Mouse (Mus musculus): Measurements from ENCODE around the gene Hs6st2. TPM values are rescaled to one million over a fixed set of nuclear protein-coding genes. Genes with fewer than 3 reads are reported as not detected.

The Hs6st2 gene
- polyA plus RNA-seq, 1 experiment from 2014 or later = 15.4 TPM

DNA sequence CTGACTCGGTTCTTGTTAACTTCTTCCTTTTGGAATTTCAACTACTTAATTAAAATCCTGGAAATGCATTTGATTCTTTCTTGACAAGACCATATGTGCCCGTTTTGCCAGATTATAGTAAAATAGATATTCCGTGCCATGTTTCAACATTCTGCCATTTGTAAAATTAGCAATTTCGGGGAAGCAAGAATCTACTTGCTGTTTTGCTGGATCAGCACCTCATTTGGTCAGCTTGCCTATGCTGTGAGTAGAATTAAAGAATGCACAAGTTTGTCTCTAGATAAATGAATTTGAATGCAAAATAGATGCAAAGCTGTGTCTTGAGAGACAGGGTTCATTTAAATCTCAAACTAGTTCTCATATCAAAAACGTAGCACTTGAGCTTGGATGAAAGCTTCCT is 142.0 kb downstream of the Hs6st2 start:
- WGBS = 77% methylated on average over 5 of the region's 5 CpGs

DNA sequence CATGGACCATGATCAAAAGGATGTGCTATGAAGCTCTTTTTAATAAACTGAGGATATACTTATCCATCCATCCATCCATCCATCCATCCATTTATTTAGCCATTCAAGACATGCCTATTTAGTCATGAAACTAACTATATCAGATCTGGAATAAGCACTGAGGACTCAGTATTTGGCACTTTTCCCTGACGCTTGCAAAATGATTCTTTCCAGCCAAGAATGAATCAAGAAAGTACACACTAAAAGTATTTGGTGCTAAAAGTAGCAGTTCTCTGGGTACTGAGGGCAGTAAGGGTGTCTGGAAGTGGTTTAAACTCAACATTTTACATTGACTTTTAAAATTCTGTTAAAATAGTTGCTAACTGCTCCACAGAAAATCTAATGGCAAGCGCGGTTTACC is 144.6 kb downstream of the Hs6st2 start:
- Histone ChIP-seq H3K9me3 (no peaks in the 10 kb centered on the region), H3K27ac (replicated peaks) (no peak overlapping the region), H3K36me3 (no peaks in the 10 kb centered on the region), H3K4me1 (no peaks in the 10 kb centered on the region), H3K4me2 (replicated peaks) (no peak overlapping the region), H3K27me3 (no peaks in the 10 kb centered on the region), H3K4me3 (no peak overlapping the region), H3K9ac (replicated peaks) (no peak overlapping the region)
- no peak for ATAC-seq (ENCODE audit: low FRiP score, low read depth)
- WGBS = 95% methylated on average over 3 of the region's 3 CpGs

More for the DNA sequence above, 142.0 kb downstream of the Hs6st2 start:
- Histone ChIP-seq H3K27me3 (no peaks in the 10 kb centered on the region), H3K4me3 (no peak overlapping the region), H3K27ac (replicated peaks) (no peak overlapping the region), H3K9ac (replicated peaks) (no peak overlapping the region), H3K4me2 (replicated peaks) (no peak overlapping the region), H3K9me3 (no peaks in the 10 kb centered on the region), H3K36me3 (no peaks in the 10 kb centered on the region), H3K4me1 (no peaks in the 10 kb centered on the region)
- no peak for ATAC-seq (ENCODE audit: low FRiP score, low read depth)

DNA sequence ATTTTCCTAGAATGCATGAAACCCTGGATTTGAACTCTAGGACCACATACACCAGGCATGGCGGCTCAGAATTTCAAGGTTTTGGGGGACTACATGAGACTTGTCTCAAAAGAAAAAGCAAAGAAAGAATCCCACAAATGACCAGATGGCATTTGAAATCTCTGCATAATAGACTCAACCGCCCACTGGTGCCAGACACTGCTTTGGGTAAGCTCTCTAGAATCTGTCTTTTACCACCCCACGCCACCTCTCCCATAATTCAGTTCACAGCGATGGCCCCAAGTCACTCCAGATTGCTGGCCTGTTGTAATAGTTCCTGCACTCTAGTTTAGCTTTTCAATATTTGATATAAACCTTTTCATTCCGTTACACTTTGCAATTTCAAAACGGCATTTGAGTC is 146.4 kb downstream of the Hs6st2 start:
- 92% methylated on average over 6 of the region's 6 CpGs for WGBS
- no peak overlapping the region for H3K9ac ChIP-seq (replicated peaks)

DNA sequence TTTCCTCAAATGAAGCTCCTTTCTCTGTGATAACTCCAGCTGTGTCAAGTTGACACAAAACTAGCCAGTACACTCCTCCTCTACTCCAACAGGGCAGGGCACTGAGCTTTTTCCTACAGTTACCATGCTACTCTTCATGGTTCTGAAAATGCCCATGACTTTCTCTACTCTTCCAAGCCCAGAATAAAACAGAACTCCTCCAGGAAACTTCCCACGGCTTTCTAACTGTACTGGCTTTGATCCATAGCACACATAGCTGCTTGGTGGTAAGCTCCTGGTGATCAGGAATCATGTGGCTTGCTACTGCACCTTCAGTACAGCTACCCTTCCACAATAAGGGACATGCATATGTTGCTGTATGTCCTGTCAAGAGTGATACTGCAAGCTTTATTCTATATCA is 150.5 kb downstream of the Hs6st2 start:
- Histone ChIP-seq H3K9ac (replicated peaks) (no peak overlapping the region), H3K4me1 (no peaks in the 10 kb centered on the region), H3K27ac (replicated peaks) (no peak overlapping the region), H3K4me3 (no peak overlapping the region), H3K27me3 (no peaks in the 10 kb centered on the region), H3K36me3 (no peaks in the 10 kb centered on the region), H3K9me3 (no peaks in the 10 kb centered on the region), H3K4me2 (replicated peaks) (no peak overlapping the region)
- no peak for ATAC-seq (ENCODE audit: low FRiP score, low read depth)
- 90% methylated on average over 1 of the region's 1 CpGs for WGBS

More for the DNA sequence above, 146.4 kb downstream of the Hs6st2 start:
- Histone ChIP-seq H3K4me3 (no peak overlapping the region), H3K27me3 (no peaks in the 10 kb centered on the region), H3K36me3 (no peaks in the 10 kb centered on the region), H3K4me2 (replicated peaks) (no peak overlapping the region), H3K4me1 (no peaks in the 10 kb centered on the region), H3K9me3 (no peaks in the 10 kb centered on the region), H3K27ac (replicated peaks) (no peak overlapping the region)
- no peak for ATAC-seq (ENCODE audit: low FRiP score, low read depth)

DNA sequence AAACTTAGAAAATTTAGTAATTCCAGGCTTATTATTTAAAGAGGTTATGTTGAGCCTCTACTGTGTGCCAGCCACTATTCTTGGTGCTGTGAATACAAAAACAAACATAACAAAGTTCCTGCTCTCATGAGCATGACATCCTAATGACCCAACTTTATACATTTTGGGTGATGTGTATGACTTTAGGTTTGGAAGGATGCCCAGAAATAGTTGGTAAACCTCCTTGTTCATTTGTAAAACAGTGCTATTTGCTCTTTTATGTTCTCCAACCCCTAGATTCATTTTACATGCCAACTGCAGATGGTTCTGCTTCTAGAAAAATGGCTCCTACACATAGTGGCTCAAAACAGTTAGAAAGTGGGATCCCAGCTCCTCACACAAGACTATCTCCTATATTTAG is 153.1 kb downstream of the Hs6st2 start:
- H3K4me1 ChIP-seq = no peaks in the 10 kb centered on the region
- ATAC-seq (ENCODE audit: low FRiP score, low read depth) = no peak
- no peaks in the 10 kb centered on the region for H3K9me3 ChIP-seq
- H3K9ac ChIP-seq (replicated peaks) = no peak overlapping the region
- H3K27me3 ChIP-seq = no peaks in the 10 kb centered on the region
- no peak overlapping the region for H3K4me2 ChIP-seq (replicated peaks)
- no peak overlapping the region for H3K4me3 ChIP-seq
- no peak overlapping the region for H3K27ac ChIP-seq (replicated peaks)
- no peaks in the 10 kb centered on the region for H3K36me3 ChIP-seq

DNA sequence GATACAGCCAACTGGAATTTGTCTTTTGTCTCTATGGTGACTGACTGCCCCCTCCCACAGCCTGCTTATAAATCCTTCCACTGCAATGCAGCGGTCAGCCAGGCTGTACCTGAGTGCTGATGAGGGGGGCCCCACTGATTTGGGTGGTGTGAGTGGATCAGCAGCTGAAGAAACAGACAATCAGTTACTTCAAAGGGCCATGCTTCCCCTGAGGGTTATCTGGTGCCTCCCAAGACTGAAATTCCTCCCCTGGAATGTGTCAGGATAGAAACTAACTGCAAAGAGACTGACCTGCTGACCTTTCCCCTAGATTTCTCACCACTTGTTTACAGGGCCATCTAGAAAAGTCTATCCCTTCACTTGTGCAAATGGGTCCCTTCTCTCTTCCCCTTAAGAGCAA is 166.8 kb downstream of the Hs6st2 start:
- no peaks in the 10 kb centered on the region for H3K27me3 ChIP-seq
- no peaks in the 10 kb centered on the region for H3K36me3 ChIP-seq
- 8% methylated on average over 1 of the region's 1 CpGs for WGBS
- H3K4me3 ChIP-seq = no peak overlapping the region
- H3K27ac ChIP-seq (replicated peaks) = no peak overlapping the region
- H3K9me3 ChIP-seq = no peaks in the 10 kb centered on the region
- no peak overlapping the region for H3K9ac ChIP-seq (replicated peaks)
- H3K4me1 ChIP-seq = no peaks in the 10 kb centered on the region
- H3K4me2 ChIP-seq (replicated peaks) = no peak overlapping the region
- ATAC-seq (ENCODE audit: low FRiP score, low read depth) = no peak

DNA sequence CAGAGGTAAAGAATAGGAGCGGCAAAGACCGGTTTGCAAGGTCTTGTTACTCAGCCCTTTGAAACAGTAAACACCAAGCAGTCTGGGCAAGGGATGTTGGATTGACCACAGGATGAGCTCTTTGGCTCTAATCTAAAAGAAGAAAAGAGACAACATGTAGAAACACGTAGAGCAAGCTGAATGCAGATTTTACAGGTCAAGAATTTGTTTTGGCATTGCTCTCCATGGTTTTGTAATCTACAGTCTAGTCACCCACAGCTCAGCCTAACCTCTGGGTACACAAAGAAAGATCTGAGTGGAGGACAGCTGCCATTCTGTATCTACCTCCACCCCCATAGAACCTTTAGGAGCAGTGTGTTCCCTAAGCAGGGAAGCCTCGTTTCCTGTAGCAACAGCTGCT is 175.1 kb downstream of the Hs6st2 start:
- 66% methylated on average over 4 of the region's 4 CpGs for WGBS

DNA sequence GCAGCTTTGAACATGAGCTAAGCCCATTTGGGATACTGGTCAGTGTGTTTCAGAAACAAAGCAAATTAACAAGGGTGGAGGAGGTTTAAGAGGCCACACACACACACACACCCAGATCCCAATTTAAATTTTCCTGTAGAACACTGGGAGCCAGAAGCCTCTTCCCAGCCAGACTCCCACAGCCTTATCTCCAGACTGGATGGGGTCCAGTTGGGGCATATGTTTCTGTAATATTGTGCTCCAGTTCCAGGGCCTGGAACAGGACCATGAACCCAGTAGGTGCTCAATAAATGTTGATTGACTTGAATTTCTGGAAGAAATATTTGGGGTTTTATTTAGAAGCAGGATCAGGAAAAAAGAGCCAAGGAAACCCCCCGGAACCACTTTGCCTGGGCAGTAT is 176.0 kb downstream of the Hs6st2 start:
- 79% methylated on average over 1 of the region's 1 CpGs for WGBS
- Histone ChIP-seq H3K4me1 (no peaks in the 10 kb centered on the region), H3K4me2 (replicated peaks) (no peak overlapping the region), H3K27me3 (no peaks in the 10 kb centered on the region), H3K9ac (replicated peaks) (no peak overlapping the region), H3K36me3 (no peaks in the 10 kb centered on the region), H3K27ac (replicated peaks) (no peak overlapping the region), H3K4me3 (no peak overlapping the region), H3K9me3 (no peaks in the 10 kb centered on the region)
- ATAC-seq (ENCODE audit: low FRiP score, low read depth) = no peak

More for the DNA sequence above, 175.1 kb downstream of the Hs6st2 start:
- ATAC-seq (ENCODE audit: low FRiP score, low read depth) = no peak
- Histone ChIP-seq H3K4me1 (no peaks in the 10 kb centered on the region), H3K27me3 (no peaks in the 10 kb centered on the region), H3K9me3 (no peaks in the 10 kb centered on the region), H3K36me3 (no peaks in the 10 kb centered on the region), H3K4me3 (no peak overlapping the region), H3K4me2 (replicated peaks) (no peak overlapping the region), H3K27ac (replicated peaks) (no peak overlapping the region), H3K9ac (replicated peaks) (no peak overlapping the region)

DNA sequence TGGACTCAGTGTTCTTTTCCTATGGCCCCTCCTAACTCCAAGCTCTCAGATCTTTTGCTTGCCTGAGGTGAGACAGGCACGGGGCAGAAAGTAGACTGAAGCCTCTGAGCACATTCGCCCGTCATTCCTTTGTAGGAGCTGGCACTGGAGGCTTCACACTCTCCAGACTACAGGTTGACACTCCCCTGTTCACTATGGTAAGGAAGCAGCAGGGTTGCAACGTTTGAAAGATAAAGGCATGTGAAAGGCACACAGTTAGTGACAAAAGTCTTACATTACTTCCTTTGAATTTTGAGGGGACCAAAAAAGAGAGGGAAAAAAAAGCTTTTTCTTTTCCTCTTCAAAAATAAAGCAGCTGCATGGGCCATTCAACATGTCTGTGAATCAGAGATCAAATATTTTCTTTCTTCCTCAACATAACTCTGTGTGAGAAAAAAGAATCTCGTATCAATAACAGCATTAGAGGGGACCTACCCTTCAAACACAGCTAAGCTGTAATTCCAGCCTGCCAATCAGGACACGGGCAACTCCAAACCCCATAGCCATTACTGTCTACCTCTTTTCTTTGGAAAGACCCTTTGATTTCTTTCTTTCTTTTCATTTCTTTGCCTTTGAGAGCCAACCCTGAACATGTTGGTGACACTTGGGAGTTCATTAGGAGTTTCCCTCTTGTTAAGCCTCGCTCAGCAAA is 177.7 kb downstream of the Hs6st2 start:
- Histone ChIP-seq H3K36me3 (no peaks in the 10 kb centered on the region), H3K4me2 (replicated peaks) (no peak overlapping the region), H3K4me1 (no peaks in the 10 kb centered on the region), H3K27ac (replicated peaks) (no peak overlapping the region), H3K9me3 (no peaks in the 10 kb centered on the region), H3K4me3 (no peak overlapping the region), H3K9ac (replicated peaks) (no peak overlapping the region), H3K27me3 (no peaks in the 10 kb centered on the region)
- 49% methylated on average over 7 of the region's 7 CpGs for WGBS
- ATAC-seq (ENCODE audit: low FRiP score, low read depth) = no peak

DNA sequence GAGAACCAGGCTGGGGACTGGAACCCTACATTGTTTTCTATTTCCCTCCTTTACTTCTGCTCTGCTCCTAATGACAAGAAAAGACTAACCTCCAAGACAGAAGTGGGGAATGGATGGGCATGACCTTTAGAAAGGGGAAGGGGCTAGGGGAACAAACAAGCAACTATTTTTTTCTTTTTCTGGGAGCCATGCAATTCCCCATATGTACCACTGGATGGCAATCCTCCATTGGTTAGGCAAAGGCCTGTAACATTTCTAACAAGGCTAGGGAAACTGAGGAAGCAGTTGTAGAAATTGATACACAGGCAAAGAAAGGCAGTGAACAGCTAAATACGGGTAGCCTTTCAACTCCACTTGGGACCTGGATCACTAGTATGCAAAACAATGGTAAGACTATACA is 183.8 kb downstream of the Hs6st2 start:
- Histone ChIP-seq H3K4me1 (no peaks in the 10 kb centered on the region), H3K9me3 (no peaks in the 10 kb centered on the region), H3K4me2 (replicated peaks) (no peak overlapping the region), H3K27me3 (no peaks in the 10 kb centered on the region), H3K27ac (replicated peaks) (no peak overlapping the region), H3K4me3 (no peak overlapping the region), H3K36me3 (no peaks in the 10 kb centered on the region), H3K9ac (replicated peaks) (no peak overlapping the region)
- ATAC-seq (ENCODE audit: low FRiP score, low read depth) = no peak
- WGBS = 68% methylated on average over 1 of the region's 1 CpGs

DNA sequence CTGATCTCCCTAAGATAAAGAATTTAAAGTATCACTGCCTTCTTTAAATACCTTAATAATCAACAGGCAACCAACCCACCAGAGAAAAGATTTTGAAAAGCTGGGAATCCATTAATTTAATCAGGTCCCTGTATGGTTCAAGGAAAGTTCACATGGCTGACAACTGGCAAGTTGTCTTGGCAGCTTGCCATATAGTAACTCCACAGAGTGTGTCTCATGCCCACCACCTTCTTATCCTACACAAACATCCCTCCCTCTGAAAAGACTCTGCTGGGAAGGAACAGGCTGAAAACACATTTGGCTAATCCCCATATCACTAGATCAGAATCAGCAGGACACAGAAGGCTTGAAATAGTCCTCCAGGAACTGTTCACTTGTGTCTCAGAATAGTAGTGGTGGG is 193.3 kb downstream of the Hs6st2 start:
- H3K27ac ChIP-seq (replicated peaks) = no peak overlapping the region

DNA sequence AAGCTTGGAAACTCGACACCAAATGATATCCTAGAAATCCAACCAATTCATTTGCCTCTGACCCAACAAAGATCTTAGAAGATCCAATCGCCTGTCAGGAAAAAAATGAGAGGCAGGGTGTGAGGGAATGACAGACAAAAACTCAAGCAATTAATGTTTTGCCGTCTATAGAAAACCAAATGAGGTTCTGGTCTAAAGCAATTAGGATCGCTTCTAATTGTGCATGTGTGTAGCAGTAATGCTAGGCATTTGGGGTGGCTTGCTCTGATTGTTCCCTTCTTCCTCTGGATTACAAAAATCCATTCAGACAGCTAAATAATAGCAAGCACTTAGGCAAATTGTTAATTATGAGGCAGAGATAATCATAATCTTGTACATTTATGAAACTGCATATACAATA is 212.2 kb downstream of the Hs6st2 start:
- H3K36me3 ChIP-seq = no peaks in the 10 kb centered on the region
- 76% methylated on average over 4 of the region's 4 CpGs for WGBS
- ATAC-seq (ENCODE audit: low FRiP score, low read depth) = no peak

More for the DNA sequence above, 193.3 kb downstream of the Hs6st2 start:
- no peak for ATAC-seq (ENCODE audit: low FRiP score, low read depth)
- Histone ChIP-seq H3K9me3 (no peaks in the 10 kb centered on the region), H3K27me3 (no peaks in the 10 kb centered on the region), H3K4me2 (replicated peaks) (no peak overlapping the region), H3K4me1 (no peaks in the 10 kb centered on the region), H3K36me3 (no peaks in the 10 kb centered on the region), H3K9ac (replicated peaks) (no peak overlapping the region), H3K4me3 (no peak overlapping the region)

DNA sequence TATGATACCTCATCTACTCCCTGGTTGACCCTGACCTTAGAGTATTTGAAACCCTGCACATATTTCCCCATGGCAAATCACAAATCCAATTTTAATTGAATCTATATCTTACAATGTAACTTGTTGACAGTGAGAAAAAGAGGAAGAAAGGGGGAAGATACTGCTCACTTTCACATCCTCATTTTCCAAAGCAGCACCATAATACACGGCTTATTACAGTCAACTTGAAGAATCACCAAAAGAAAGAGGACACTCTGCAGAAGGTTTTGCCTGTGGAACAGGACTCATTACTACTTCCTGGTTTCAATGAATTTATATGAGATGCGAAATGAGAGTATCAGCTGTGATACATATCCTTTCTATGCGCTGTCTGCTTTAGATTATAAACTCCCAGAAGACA is 220.2 kb downstream of the Hs6st2 start:
- H3K4me2 ChIP-seq (replicated peaks) = no peak overlapping the region
- WGBS = 87% methylated on average over 3 of the region's 3 CpGs
- H3K36me3 ChIP-seq = no peaks in the 10 kb centered on the region
- H3K27me3 ChIP-seq = no peaks in the 10 kb centered on the region
- ATAC-seq (ENCODE audit: low FRiP score, low read depth) = no peak
- H3K27ac ChIP-seq (replicated peaks) = no peak overlapping the region
- H3K9ac ChIP-seq (replicated peaks) = no peak overlapping the region
- no peaks in the 10 kb centered on the region for H3K4me1 ChIP-seq
- no peaks in the 10 kb centered on the region for H3K9me3 ChIP-seq
- H3K4me3 ChIP-seq = no peak overlapping the region

More for the DNA sequence above, 212.2 kb downstream of the Hs6st2 start:
- Histone ChIP-seq H3K27ac (replicated peaks) (no peak overlapping the region), H3K4me1 (no peaks in the 10 kb centered on the region), H3K27me3 (no peaks in the 10 kb centered on the region), H3K4me2 (replicated peaks) (no peak overlapping the region), H3K4me3 (no peak overlapping the region), H3K9me3 (no peaks in the 10 kb centered on the region), H3K9ac (replicated peaks) (no peak overlapping the region)

All from midbrain, embryonic 12.5 days (tissue).